Mouse (Mus musculus) heart, adult 2 months (tissue): ENCODE measurements around the gene Nup188.

ENCODE experiments used
- CTCF ChIP-seq: fragments of 200-600 bp; IDR thresholded peaks from 2 replicates; pipeline ENCODE4 v1.8.1; 2022; ENCODE audit warnings: antibody characterized with exemption, mild to moderate bottlenecking, moderate library complexity
- POLR2A ChIP-seq: fragments of 200-500 bp; IDR thresholded peaks from 2 replicates; pipeline ENCODE4 v1.6.1; 2011; ENCODE audit warnings: mild to moderate bottlenecking, low read depth, low read length, control low read depth; ENCODE audit not compliant: insufficient read depth

- TF ChIP-seq CTCF (no peak), POLR2A (no peak)
Measured at GRCm38 (mm10) chr2:30299966-30300365, 13.8 kb downstream of the Nup188 start.
